Mouse (Mus musculus): ENCODE data around the gene Adgrg3. TPM values are rescaled to one million over a fixed set of nuclear protein-coding genes. Genes with fewer than 3 reads are reported as not detected.

Adgrg3 gene
- total and polyA plus RNA-seq, 3 experiments = not detected

- no peak for DNase-seq (ENCODE audit: extremely low read depth)
- dilution Hi-C loops (cut with MboI; ENCODE audit: extremely low pct_ligation_motif_present, extremely low pct_unique_long_range_greater_than_20kb, low sequenced_read_pairs) (no loop called here), in situ Hi-C loops (cut with MboI; ENCODE audit: low pct_ligation_motif_present, low pct_unique_long_range_greater_than_20kb, low sequenced_read_pairs) (no loop called here)
- Histone ChIP-seq H3K79me2 (replicated peaks; ENCODE audit: control insufficient read depth, extremely low read depth, insufficient read depth, poor library complexity, severe bottlenecking) (no peaks in the 10 kb centered on the region), H3K36me3 (replicated peaks in 1 of 2; ENCODE audit: control insufficient read depth in 1 of 2, insufficient read depth in 1 of 2, low read length in 1 of 2) (no peaks in the 10 kb centered on the region), H3K4me3 (replicated peaks in 1 of 3; ENCODE audit: low read depth in 2 of 3, low read length in 2 of 3, poor library complexity in 1 of 3) (no peak overlapping the region), H3K27me3 (replicated peaks) (peaks cover 78% of the 10 kb centered on the region), H3K4me1 (ENCODE audit: control insufficient read depth in 1 of 2, insufficient read depth in 2 of 2) (no peaks in the 10 kb centered on the region), H3K27ac (ENCODE audit: insufficient read depth, low read depth) (no peak overlapping the region), H3K9ac (ENCODE audit: insufficient read depth, low read depth) (no peak overlapping the region), H3K4me2 (ENCODE audit: insufficient read depth, low read depth, poor library complexity, severe bottlenecking) (no peak overlapping the region), H3K9me3 (replicated peaks; ENCODE audit: low read length) (peaks cover 6% of the 10 kb centered on the region)
- TF ChIP-seq MAX (IDR thresholded peaks at IDR 0.05; ENCODE audit: low read length) (no peak), MYC (IDR thresholded peaks at IDR 0.05; ENCODE audit: low read depth, low read length) (no peak), GABPA (IDR thresholded peaks at IDR 0.05; ENCODE audit: insufficient replicate concordance, low read depth, low read length) (no peak), RAD21 (IDR thresholded peaks at IDR 0.05; ENCODE audit: low read depth, low read length) (no peak), MEF2A (IDR thresholded peaks at IDR 0.05; ENCODE audit: borderline replicate concordance, low read depth, low read length) (no peak), MXI1 (IDR thresholded peaks at IDR 0.05; ENCODE audit: low read depth, low read length) (no peak)
Observed at GRCm38 (mm10) chr8:95020821-95021220, 3.3 kb downstream of the Adgrg3 start.

- H3K4me3 ChIP-seq (replicated peaks in 1 of 3; ENCODE audit: low read depth in 2 of 3, low read length in 2 of 3, poor library complexity in 1 of 3) = no peak overlapping the region
- no peak overlapping the region for H3K4me2 ChIP-seq (ENCODE audit: insufficient read depth, low read depth, poor library complexity, severe bottlenecking)
- no peak overlapping the region for H3K27ac ChIP-seq (ENCODE audit: insufficient read depth, low read depth)
- peaks cover 7% of the 10 kb centered on the region for H3K9me3 ChIP-seq (replicated peaks; ENCODE audit: low read length)
- DNase-seq (ENCODE audit: extremely low read depth) = no peak
- H3K36me3 ChIP-seq (replicated peaks in 1 of 2; ENCODE audit: control insufficient read depth in 1 of 2, insufficient read depth in 1 of 2, low read length in 1 of 2) = no peaks in the 10 kb centered on the region
- no peaks in the 10 kb centered on the region for H3K79me2 ChIP-seq (replicated peaks; ENCODE audit: control insufficient read depth, extremely low read depth, insufficient read depth, poor library complexity, severe bottlenecking)
- H3K4me1 ChIP-seq (ENCODE audit: control insufficient read depth in 1 of 2, insufficient read depth in 2 of 2) = no peaks in the 10 kb centered on the region
- dilution Hi-C loops (cut with MboI; ENCODE audit: extremely low pct_ligation_motif_present, extremely low pct_unique_long_range_greater_than_20kb, low sequenced_read_pairs) (no loop called here), in situ Hi-C loops (cut with MboI; ENCODE audit: low pct_ligation_motif_present, low pct_unique_long_range_greater_than_20kb, low sequenced_read_pairs) (no loop called here)
- H3K27me3 ChIP-seq (replicated peaks) = peaks cover 63% of the 10 kb centered on the region
- H3K9ac ChIP-seq (ENCODE audit: insufficient read depth, low read depth) = no peak overlapping the region
- no peak for TF ChIP-seq ZNF384 (IDR thresholded peaks at IDR 0.05; ENCODE audit: low read depth, low read length)
Observed at GRCm38 (mm10) chr8:95023201-95023600, 5.7 kb downstream of the Adgrg3 start.

GRCm38 (mm10) chr8:95024387-95024786 lies 6.9 kb downstream of the Adgrg3 start:
- no peaks in the 10 kb centered on the region for H3K4me1 ChIP-seq (ENCODE audit: control insufficient read depth in 1 of 2, insufficient read depth in 2 of 2)
- no peak overlapping the region for H3K4me3 ChIP-seq (replicated peaks in 1 of 3; ENCODE audit: low read depth in 2 of 3, low read length in 2 of 3, poor library complexity in 1 of 3)
- peaks cover 7% of the 10 kb centered on the region for H3K9me3 ChIP-seq (replicated peaks; ENCODE audit: low read length)
- H3K4me2 ChIP-seq (ENCODE audit: insufficient read depth, low read depth, poor library complexity, severe bottlenecking) = no peak overlapping the region
- dilution Hi-C loops (cut with MboI; ENCODE audit: extremely low pct_ligation_motif_present, extremely low pct_unique_long_range_greater_than_20kb, low sequenced_read_pairs) (no loop called here), in situ Hi-C loops (cut with MboI; ENCODE audit: low pct_ligation_motif_present, low pct_unique_long_range_greater_than_20kb, low sequenced_read_pairs) (no loop called here)
- H3K36me3 ChIP-seq (replicated peaks in 1 of 2; ENCODE audit: control insufficient read depth in 1 of 2, insufficient read depth in 1 of 2, low read length in 1 of 2) = no peaks in the 10 kb centered on the region
- H3K27me3 ChIP-seq (replicated peaks) = peaks cover 52% of the 10 kb centered on the region
- H3K27ac ChIP-seq (ENCODE audit: insufficient read depth, low read depth) = no peak overlapping the region
- no peak for DNase-seq (ENCODE audit: extremely low read depth)
- TF ChIP-seq NRF1 (IDR thresholded peaks at IDR 0.05; ENCODE audit: low read depth, low read length) = no peak
- TF ChIP-seq RCOR1 (conservative IDR thresholded peaks at IDR 0.05; ENCODE audit: low read depth, low read length) = no peak
- no peak for TF ChIP-seq EP300 (IDR thresholded peaks at IDR 0.05; ENCODE audit: low read length)
- TF ChIP-seq TBP (conservative IDR thresholded peaks at IDR 0.05; ENCODE audit: low read depth, low read length) = no peak
- TF ChIP-seq MXI1 (IDR thresholded peaks at IDR 0.05; ENCODE audit: low read depth, low read length) = no peak
- TF ChIP-seq POLR2A (IDR thresholded peaks at IDR 0.05; ENCODE audit: low read depth, low read length) = no peak
- no peak for TF ChIP-seq RAD21 (IDR thresholded peaks at IDR 0.05; ENCODE audit: low read depth, low read length)
- TF ChIP-seq MAZ (IDR thresholded peaks at IDR 0.05; ENCODE audit: low read depth, low read length) = no peak
- no peak for TF ChIP-seq JUN (IDR thresholded peaks at IDR 0.05; ENCODE audit: insufficient read depth, low read depth, low read length)
- no peak for TF ChIP-seq USF2 (conservative IDR thresholded peaks at IDR 0.05; ENCODE audit: low read depth, low read length)
- TF ChIP-seq GABPA (IDR thresholded peaks at IDR 0.05; ENCODE audit: insufficient replicate concordance, low read depth, low read length) = no peak
- no peak for TF ChIP-seq MEF2A (IDR thresholded peaks at IDR 0.05; ENCODE audit: borderline replicate concordance, low read depth, low read length)
- no peak for TF ChIP-seq POLR2AphosphoS2 (IDR thresholded peaks at IDR 0.05; ENCODE audit: low read depth, low read length)
- no peak for TF ChIP-seq ZKSCAN1 (IDR thresholded peaks at IDR 0.05; ENCODE audit: borderline replicate concordance, low read depth, low read length)
- TF ChIP-seq IRF4 (IDR thresholded peaks at IDR 0.05; ENCODE audit: low read depth, low read length) = no peak
- TF ChIP-seq JUND (conservative IDR thresholded peaks at IDR 0.05; ENCODE audit: low read depth, low read length) = no peak
- TF ChIP-seq SMC3 (IDR thresholded peaks at IDR 0.05; ENCODE audit: low read depth, low read length) = no peak
- TF ChIP-seq MAFK (IDR thresholded peaks at IDR 0.05; ENCODE audit: insufficient replicate concordance, low read length) = no peak
- TF ChIP-seq MAX (IDR thresholded peaks at IDR 0.05; ENCODE audit: low read length) = no peak
- H3K79me2 ChIP-seq (replicated peaks; ENCODE audit: control insufficient read depth, extremely low read depth, insufficient read depth, poor library complexity, severe bottlenecking) = no peaks in the 10 kb centered on the region
- no peak overlapping the region for H3K9ac ChIP-seq (ENCODE audit: insufficient read depth, low read depth)
